Mouse (Mus musculus): Measurements from ENCODE around the gene Egln2. TPM values are rescaled to one million over a fixed set of nuclear protein-coding genes. Genes with fewer than 3 reads are reported as not detected.

Gene Egln2
- polyA plus RNA-seq (2012; rRNA removed; ENCODE audit: low replicate concordance): 91.0 and 122 TPM in 2 replicates

GRCm38 (mm10) chr7:27166614-27167474 lies at the start of gene Egln2:
Gene Egln2, minus strand, starts transcription at chr7:27166802.

GRCm38 (mm10) chr7:27195681-27196611 lies 29.3 kb upstream of the Egln2 start, which contains the start of the genes BC024978 and Snrpa:
Gene BC024978, plus strand, starts transcription at chr7:27195781.
Gene Snrpa, minus strand, starts transcription at chr7:27196271.

GRCm38 (mm10) chr7:27180837-27181695 lies 14.5 kb upstream of the Egln2 start, which contains the start of the genes Gm21983 and Mia:
Gene Gm21983, minus strand, starts transcription at chr7:27181086.
Gene Mia, minus strand, starts transcription at chr7:27181157.

GRCm38 (mm10) chr7:27178324-27179216 lies 12.0 kb upstream of the Egln2 start, which contains the start of gene Rab4b:
Gene Rab4b, minus strand, starts transcription at chr7:27178896.

GRCm38 (mm10) chr7:27153205-27153764 lies 13.3 kb downstream of the Egln2 start, which contains the start of gene Cyp2t4:
Gene Cyp2t4, plus strand, starts transcription at chr7:27153714.

GRCm38 (mm10) chr7:27119676-27120075 lies 46.9 kb downstream of the Egln2 start, which contains the start of gene Cyp2f2:
Gene Cyp2f2, plus strand, starts transcription at chr7:27119909.

Other genes starting within 250 kb of the Egln2 start
- not detected in 2 replicates for gene Cyp2a22, start 227.4 kb downstream of the Egln2 start, polyA plus RNA-seq (2012; rRNA removed; ENCODE audit: low replicate concordance)
- gene Cyp2a12, start 137.7 kb downstream of the Egln2 start, polyA plus RNA-seq (2012; rRNA removed; ENCODE audit: low replicate concordance): 1.7 TPM in 1 of 2 replicates, not detected in the other
- gene Cyp2f2, start 46.9 kb downstream of the Egln2 start, polyA plus RNA-seq (2012; rRNA removed; ENCODE audit: low replicate concordance): 46.7 and 54.5 TPM in 2 replicates
- gene Cyp2t4, start 13.1 kb downstream of the Egln2 start, polyA plus RNA-seq (2012; rRNA removed; ENCODE audit: low replicate concordance): not detected in 2 replicates
- 61.9 and 99.4 TPM in 2 replicates for gene Rab4b, start 12.1 kb upstream of the Egln2 start, polyA plus RNA-seq (2012; rRNA removed; ENCODE audit: low replicate concordance)
- gene Gm21983, start 14.3 kb upstream of the Egln2 start, polyA plus RNA-seq (2012; rRNA removed; ENCODE audit: low replicate concordance): 0.24 TPM in 1 of 2 replicates, not detected in the other
- 6.7 and 7.7 TPM in 2 replicates for gene Mia, start 14.4 kb upstream of the Egln2 start, polyA plus RNA-seq (2012; rRNA removed; ENCODE audit: low replicate concordance)
- 12.6 and 18.8 TPM in 2 replicates for gene BC024978, start 29.0 kb upstream of the Egln2 start, polyA plus RNA-seq (2012; rRNA removed; ENCODE audit: low replicate concordance)
- gene Snrpa, start 29.5 kb upstream of the Egln2 start, polyA plus RNA-seq (2012; rRNA removed; ENCODE audit: low replicate concordance): 137 and 208 TPM in 2 replicates
- gene Itpkc, start 61.9 kb upstream of the Egln2 start, polyA plus RNA-seq (2012; rRNA removed; ENCODE audit: low replicate concordance): 10.9 and 11.3 TPM in 2 replicates
- 54.2 and 84.1 TPM in 2 replicates for gene Coq8b, start 66.2 kb upstream of the Egln2 start, polyA plus RNA-seq (2012; rRNA removed; ENCODE audit: low replicate concordance)
- gene Numbl, start 91.6 kb upstream of the Egln2 start, polyA plus RNA-seq (2012; rRNA removed; ENCODE audit: low replicate concordance): 34.2 and 70.1 TPM in 2 replicates
- 151 and 265 TPM in 2 replicates for gene Ltbp4, start 170.9 kb upstream of the Egln2 start, polyA plus RNA-seq (2012; rRNA removed; ENCODE audit: low replicate concordance)
- gene Shkbp1, start 189.2 kb upstream of the Egln2 start, polyA plus RNA-seq (2012; rRNA removed; ENCODE audit: low replicate concordance): 82.8 and 146 TPM in 2 replicates
- not detected in 2 replicates for gene Gm20479, start 190.6 kb upstream of the Egln2 start, polyA plus RNA-seq (2012; rRNA removed; ENCODE audit: low replicate concordance)